In the genomic region with DNA sequence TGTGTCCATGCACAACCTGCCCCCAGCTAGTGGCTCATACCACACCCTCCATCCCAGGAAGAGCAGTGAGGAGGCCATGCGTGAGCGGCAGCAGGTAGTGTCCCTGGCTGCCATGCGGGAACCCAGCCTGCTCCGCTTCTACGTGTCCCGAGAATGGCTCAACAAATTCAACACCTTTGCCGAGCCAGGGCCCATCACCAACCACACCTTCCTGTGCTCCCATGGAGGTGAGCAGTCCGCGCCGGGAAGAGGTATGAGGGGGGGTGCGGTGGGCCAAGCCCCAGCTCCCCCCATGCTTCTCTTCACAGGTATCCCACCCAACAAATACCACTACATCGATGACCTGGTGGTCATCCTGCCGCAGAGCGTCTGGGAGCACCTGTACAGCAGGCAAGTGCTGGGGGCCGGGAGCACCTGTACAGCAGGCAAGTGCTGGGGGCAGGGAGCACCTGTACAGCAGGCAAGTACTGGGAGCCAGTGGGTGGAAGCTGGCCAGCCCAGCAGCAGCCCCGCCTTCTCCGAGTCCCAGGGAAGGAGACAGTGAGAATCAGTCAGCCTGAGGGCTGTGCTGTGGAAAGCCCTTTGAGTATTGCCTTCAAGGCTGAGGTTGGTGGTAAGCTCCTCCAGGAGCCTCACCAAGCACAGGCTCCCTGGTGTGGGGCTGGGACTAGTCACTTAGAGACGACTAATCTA, we compare ENCODE assay signal across 17 mouse cellular contexts. TPM values are rescaled to one million over a fixed set of nuclear protein-coding genes. Genes with fewer than 3 reads are reported as not detected.
A peak's percentile ranks its signal among the peaks of the same experiment; 100 is the strongest.
DNase-seq lines count a peak whose midpoint lies in the region; ATAC-seq lines count a peak whose summit lies in the region.
"Had no signal": no experiment of that assay in that cellular context is flagged by ENCODE, and none has a peak within 500 bp of the region (broad histone marks: within the 10 kb centered on the region; RNA-seq: fewer than 3 reads in every experiment).

No protein-coding gene starts in this region.

- H3K4me3 ChIP-seq in midbrain, embryonic 11.5 days (ENCODE audit: low read depth, low read length): no peak overlapping the region
- no peak overlapping the region for H3K4me3 ChIP-seq in midbrain, embryonic 14.5 days (replicated peaks; ENCODE audit: low read depth, low read length)
- H3K4me3 ChIP-seq: embryonic facial prominence, embryonic 12.5 days; forebrain, embryonic 12.5 days; heart, embryonic 13.5 days; hindbrain, embryonic 13.5 days had no signal

- H3K27me3 ChIP-seq in midbrain, embryonic 11.5 days (ENCODE audit: control insufficient read depth, insufficient read depth, low read length): no peaks in the 10 kb centered on the region
- H3K27me3 ChIP-seq in midbrain, embryonic 14.5 days (ENCODE audit: control insufficient read depth, insufficient read depth, low read length): no peaks in the 10 kb centered on the region
- H3K27me3 ChIP-seq: embryonic facial prominence, embryonic 12.5 days; forebrain, embryonic 12.5 days; heart, embryonic 13.5 days; hindbrain, embryonic 13.5 days had no signal

- WGBS in midbrain, embryonic 11.5 days: 93% methylated on average over 18 of the region's 18 CpGs
- 92% methylated on average over 18 of the region's 18 CpGs for WGBS in midbrain, embryonic 14.5 days

- peaks cover 4% of the 10 kb centered on the region for H3K36me3 ChIP-seq in midbrain, embryonic 11.5 days (ENCODE audit: control insufficient read depth, insufficient read depth, low read length)
- H3K36me3 ChIP-seq in midbrain, embryonic 14.5 days (ENCODE audit: control insufficient read depth, insufficient read depth, low read length): peaks cover 69% of the 10 kb centered on the region

- H3K9me3 ChIP-seq in midbrain, embryonic 11.5 days (ENCODE audit: control insufficient read depth, low read length): no peaks in the 10 kb centered on the region
- no peaks in the 10 kb centered on the region for H3K9me3 ChIP-seq in midbrain, embryonic 14.5 days (ENCODE audit: control insufficient read depth, low read length)
- H3K9me3 ChIP-seq: embryonic facial prominence, embryonic 12.5 days; forebrain, embryonic 12.5 days; heart, embryonic 13.5 days; hindbrain, embryonic 13.5 days had no signal

- ATAC-seq in midbrain, embryonic 11.5 days (ENCODE audit: low FRiP score): no peak
- no peak for ATAC-seq in midbrain, embryonic 14.5 days (ENCODE audit: low FRiP score, low TSS enrichment)
- ATAC-seq: forebrain, embryonic 16.5 days; hindbrain, postnatal 0 days had no signal

- H3K27ac ChIP-seq in midbrain, embryonic 11.5 days (ENCODE audit: low read depth, low read length): no peak overlapping the region
- H3K27ac ChIP-seq in midbrain, embryonic 14.5 days (replicated peaks; ENCODE audit: low read depth, low read length): no peak overlapping the region
- H3K27ac ChIP-seq: embryonic facial prominence, embryonic 12.5 days; forebrain, embryonic 12.5 days; heart, embryonic 13.5 days; hindbrain, embryonic 13.5 days; hindbrain, postnatal 0 days had no signal

- no peaks in the 10 kb centered on the region for H3K4me1 ChIP-seq in midbrain, embryonic 11.5 days (ENCODE audit: control insufficient read depth, insufficient read depth, low read length)
- no peaks in the 10 kb centered on the region for H3K4me1 ChIP-seq in midbrain, embryonic 14.5 days (ENCODE audit: control insufficient read depth, insufficient read depth, low read length)
- H3K4me1 ChIP-seq: embryonic facial prominence, embryonic 12.5 days; forebrain, embryonic 12.5 days; heart, embryonic 13.5 days; hindbrain, embryonic 13.5 days had no signal

- no peak overlapping the region for H3K9ac ChIP-seq in midbrain, embryonic 11.5 days (ENCODE audit: low read length)
- H3K9ac ChIP-seq in midbrain, embryonic 14.5 days (replicated peaks; ENCODE audit: low read length): no peak overlapping the region
- H3K9ac ChIP-seq: embryonic facial prominence, embryonic 12.5 days; forebrain, embryonic 12.5 days; heart, embryonic 13.5 days; hindbrain, embryonic 13.5 days had no signal

- peak; percentile 53 for DNase-seq in midbrain, embryonic 11.5 days (ENCODE audit: low spot score, missing footprints)
- DNase-seq in midbrain, embryonic 14.5 days: no peak
- peak; percentile 63 to 67 for DNase-seq in cerebellum, adult 18-20 months
- peak; percentile 81 for DNase-seq in cerebellum, adult 9-11 months
- DNase-seq in urinary bladder, postnatal 25 days (ENCODE audit: low spot score): no peak
- DNase-seq in natural killer cell, adult 2 months (ENCODE audit: low spot score in 2 of 2): no peak
- DNase-seq: adrenal gland, adult 2 months; adrenal gland, postnatal 25 days; gastrocnemius, postnatal 10 days; heart, adult 18-20 months; kidney, adult 18-20 months had no signal

- H3K4me2 ChIP-seq in midbrain, embryonic 11.5 days: no peak overlapping the region
- no peak overlapping the region for H3K4me2 ChIP-seq in midbrain, embryonic 14.5 days (ENCODE audit: low read length)
- H3K4me2 ChIP-seq: embryonic facial prominence, embryonic 12.5 days; forebrain, embryonic 12.5 days; heart, embryonic 13.5 days; hindbrain, embryonic 13.5 days had no signal

RNA-seq across cellular contexts. Expression of a gene that starts 35.7 kb away (rescaled TPM):
- polyA plus RNA-seq in midbrain, embryonic 11.5 days (2014; fragmentation: Nextera tagmentation; extraction: Ambion mirVana): 12.3 and 14.1 TPM in 2 replicates
- 28.5 and 35.8 TPM in 2 replicates for polyA plus RNA-seq in midbrain, embryonic 14.5 days (2014; fragmentation: Nextera tagmentation; extraction: Ambion mirVana)

RNA-seq across cellular contexts. Expression of a gene that starts 35.8 kb away (rescaled TPM):
- 64.7 and 68.8 TPM in 2 replicates for polyA plus RNA-seq in midbrain, embryonic 11.5 days (2014; fragmentation: Nextera tagmentation; extraction: Ambion mirVana)
- 68.2 and 78.7 TPM in 2 replicates for polyA plus RNA-seq in midbrain, embryonic 14.5 days (2014; fragmentation: Nextera tagmentation; extraction: Ambion mirVana)

RNA-seq across cellular contexts. Expression of a gene that starts 50.0 kb away (rescaled TPM):
- 76.9 and 84.5 TPM in 2 replicates for polyA plus RNA-seq in midbrain, embryonic 11.5 days (2014; fragmentation: Nextera tagmentation; extraction: Ambion mirVana)
- polyA plus RNA-seq in midbrain, embryonic 14.5 days (2014; fragmentation: Nextera tagmentation; extraction: Ambion mirVana): 81.2 and 89.5 TPM in 2 replicates

Comparison
In these comparisons a context has a peak if more than half of its experiments do, and no peak if none do; other contexts are left out.
1. DNase-seq: peak in midbrain, embryonic 11.5 days (single experiment), cerebellum, adult 18-20 months (2 of 2) and cerebellum, adult 9-11 months (single experiment); none in midbrain, embryonic 14.5 days (single experiment), urinary bladder, postnatal 25 days (single experiment) and natural killer cell, adult 2 months (0 of 2).